17 mouse cellular contexts compared by ENCODE assay signal in the genomic region with DNA sequence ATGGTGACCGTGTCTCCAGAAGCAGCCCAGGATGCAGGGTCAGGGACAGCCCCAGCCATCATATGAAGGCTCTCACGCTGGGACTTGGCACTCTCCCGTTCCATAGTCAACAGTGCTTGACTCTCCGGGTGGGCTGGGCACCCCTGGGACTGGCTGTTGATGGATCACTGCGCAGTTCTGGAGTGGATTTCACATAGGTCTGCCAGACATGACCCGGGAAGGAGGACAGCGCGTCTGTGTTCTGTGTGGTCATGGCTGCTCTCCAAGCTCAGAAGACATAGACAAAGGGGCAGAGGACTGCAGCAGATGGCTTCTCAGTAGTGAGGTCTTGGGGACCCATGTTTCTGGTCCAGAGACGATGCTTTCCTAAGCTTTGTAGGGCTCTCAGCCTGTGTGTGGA.
DNase-seq lines count a peak whose midpoint lies in the region; ATAC-seq lines count a peak whose summit lies in the region.
"Had no signal": no experiment of that assay in that cellular context is flagged by ENCODE, and none has a peak within 500 bp of the region (broad histone marks: within the 10 kb centered on the region; RNA-seq: fewer than 3 reads in every experiment).

No protein-coding gene starts in this region.

- no peak; the same call in 1 of the 2 replicates for ATAC-seq in cerebellum, adult (ENCODE audit: insufficient number of reproducible peaks, low FRiP score, low TSS enrichment)
- ATAC-seq: activated CD4-positive, CD25-positive, alpha-beta regulatory T cell, adult 4 months; forebrain, postnatal 0 days; intestine, embryonic 15.5 days; midbrain, embryonic 15.5 days had no signal

- intact Hi-C loops in left cerebral cortex, postnatal 4 days (cut with DNase I), result no loop called here
- intact Hi-C loops in left cerebral cortex, postnatal 36 days (cut with DNase I), result no loop called here

- DNase-seq in cerebellum, adult 11 months, result peak; percentile 38
- peak; percentile 58 for DNase-seq in left cerebral cortex, postnatal 4 days
- DNase-seq in left cerebral cortex, postnatal 36 days (ENCODE audit: low spot score in 2 of 2), result no peak
- peak; percentile 32 for DNase-seq in cerebellum, adult 8-10 months
- DNase-seq in cerebellum, postnatal 36 days, result peak; percentile 31 to 41
- DNase-seq in urinary bladder, adult 18-20 months (ENCODE audit: low spot score in 2 of 2), result no peak
- DNase-seq: adrenal gland, adult 8-10 months; forebrain, postnatal 0 days; heart, postnatal 36 days; kidney, adult 8-10 months; kidney, postnatal 10 days; right cerebral cortex, postnatal 25 days; spleen, adult 18-20 months had no signal

Comparison
In these comparisons a context has a peak if more than half of its experiments do, and no peak if none do; other contexts are left out.
1. DNase-seq: peak in cerebellum, adult 11 months (single experiment), left cerebral cortex, postnatal 4 days (single experiment), cerebellum, adult 8-10 months (single experiment) and cerebellum, postnatal 36 days (2 of 2); none in left cerebral cortex, postnatal 36 days (0 of 2) and urinary bladder, adult 18-20 months (0 of 2).